Mouse (Mus musculus) limb, embryonic 10.5 days (tissue): ENCODE data around the gene Znhit6. TPM values are rescaled to one million over a fixed set of nuclear protein-coding genes. Genes with fewer than 3 reads are reported as not detected.

Experiments used
- DNase-seq: peaks from one replicate; pipeline ENCODE4 v3.0.0-alpha.2; 2017; ENCODE audit warnings: low spot score
- H3K27ac ChIP-seq: fragments of 300-500 bp; sonication (generic); 2 replicates; pipeline ENCODE4 v1.5.1; 2016; ENCODE audit warnings: mild to moderate bottlenecking
- H3K27me3 ChIP-seq: fragments of 300-500 bp; sonication (generic); 2 replicates; pipeline ENCODE4 v1.6.1; 2016; ENCODE audit warnings: low read depth, mild to moderate bottlenecking; ENCODE audit not compliant: poor library complexity, severe bottlenecking
- H3K36me3 ChIP-seq: fragments of 300-500 bp; sonication (generic); 2 replicates; pipeline ENCODE4 v1.6.1; 2016; ENCODE audit warnings: mild to moderate bottlenecking, moderate library complexity
- H3K4me1 ChIP-seq: fragments of 300-500 bp; sonication (generic); 2 replicates; pipeline ENCODE4 v1.6.1; 2016
- H3K4me3 ChIP-seq: fragments of 300-500 bp; sonication (generic); 2 replicates; pipeline ENCODE4 v1.5.1; 2016; ENCODE audit warnings: mild to moderate bottlenecking, moderate library complexity
- H3K9me3 ChIP-seq: fragments of 300-500 bp; sonication (generic); replicated peaks from 2 replicates; pipeline ENCODE4 v1.6.1; 2016; ENCODE audit warnings: mild to moderate bottlenecking
- WGBS: fragments of 180-500 bp; shearing (Covaris S2); methylation state at CpG from one replicate; pipeline ENCODE4 v1.1.7; 2016; 5-methylcytosine and 5-hydroxymethylcytosine counted together
- polyA plus RNA-seq: library from polyadenylated mRNA; unstranded; fragments of >200 nt; fragmentation: Nextera tagmentation; extraction: Ambion mirVana; gene quantifications from 2 replicates; pipeline ENCODE4 v1.2.1, GENCODE M21; 2016

The Znhit6 gene
- polyA plus RNA-seq, 1 experiment from 2014 or later, result 43.9 TPM

GRCm38 (mm10) chr3:145651029-145651977 lies 75.3 kb downstream of the Znhit6 start:
- no peaks in the 10 kb centered on the region for H3K27me3 ChIP-seq
- H3K4me1 ChIP-seq, result peaks cover 56% of the 10 kb centered on the region
- H3K36me3 ChIP-seq, result peaks cover 20% of the 10 kb centered on the region
- no peaks in the 10 kb centered on the region for H3K9me3 ChIP-seq
- WGBS, result 6% methylated on average over 19 of the region's 19 CpGs
- peak overlapping the region; percentile 70 for H3K4me3 ChIP-seq
- DNase-seq, result peak; percentile 55
- H3K27ac ChIP-seq, result peak overlapping the region; percentile 93

GRCm38 (mm10) chr3:145651978-145652321 lies 75.9 kb downstream of the Znhit6 start:
- Histone ChIP-seq H3K4me1 (peaks cover 55% of the 10 kb centered on the region), H3K36me3 (peaks cover 17% of the 10 kb centered on the region), H3K27me3 (no peaks in the 10 kb centered on the region), H3K27ac (peak overlapping the region; percentile 93), H3K4me3 (peak overlapping the region; percentile 70), H3K9me3 (no peaks in the 10 kb centered on the region)
- 2% methylated on average over 10 of the region's 10 CpGs for WGBS
- DNase-seq, result no peak

GRCm38 (mm10) chr3:145652322-145653131 lies 76.5 kb downstream of the Znhit6 start:
- H3K4me1 ChIP-seq, result peaks cover 55% of the 10 kb centered on the region
- 6% methylated on average over 20 of the region's 20 CpGs for WGBS

GRCm38 (mm10) chr3:145653191-145653940 lies 77.4 kb downstream of the Znhit6 start:
- H3K4me1 ChIP-seq, result peaks cover 53% of the 10 kb centered on the region
- H3K27ac ChIP-seq, result peak overlapping the region; percentile 93
- H3K9me3 ChIP-seq, result no peaks in the 10 kb centered on the region
- peak; percentile 89 for DNase-seq
- H3K27me3 ChIP-seq, result no peaks in the 10 kb centered on the region
- peak overlapping the region; percentile 70 for H3K4me3 ChIP-seq
- 1% methylated on average over 53 of the region's 53 CpGs for WGBS
- peaks cover 3% of the 10 kb centered on the region; the same call in 1 of the 2 replicates for H3K36me3 ChIP-seq

More at GRCm38 (mm10) chr3:145652322-145653131, 76.5 kb downstream of the Znhit6 start:
- peak overlapping the region; percentile 93 for H3K27ac ChIP-seq
- no peaks in the 10 kb centered on the region for H3K9me3 ChIP-seq
- no peaks in the 10 kb centered on the region for H3K27me3 ChIP-seq
- H3K36me3 ChIP-seq, result peaks cover 11% of the 10 kb centered on the region
- H3K4me3 ChIP-seq, result peak overlapping the region; percentile 70
- peak; percentile 60 for DNase-seq

GRCm38 (mm10) chr3:145654028-145654427 lies 78.0 kb downstream of the Znhit6 start:
- no peaks in the 10 kb centered on the region for H3K9me3 ChIP-seq
- 44% methylated on average over 9 of the region's 9 CpGs for WGBS
- H3K4me1 ChIP-seq, result peaks cover 48% of the 10 kb centered on the region
- H3K27me3 ChIP-seq, result no peaks in the 10 kb centered on the region
- H3K27ac ChIP-seq, result peak overlapping the region; percentile 93
- H3K4me3 ChIP-seq, result peak overlapping the region; percentile 70
- H3K36me3 ChIP-seq, result no peaks in the 10 kb centered on the region
- no peak for DNase-seq

Other genes starting within 250 kb of the Znhit6 start
- 27.0 and 33.3 TPM in 2 replicates for gene Ccn1, start 73.8 kb downstream of the Znhit6 start, polyA plus RNA-seq
- 13.7 and 14.2 TPM in 2 replicates for gene Ddah1, start 182.5 kb downstream of the Znhit6 start, polyA plus RNA-seq